Mouse (Mus musculus): ENCODE measurements at regions not wholly inside any gene's neighbourhood (a gene's known extent, or its start where the extent isn't known, plus 50 kb on each side); places are given as distances from the start of the nearest gene placed in this dataset.

DNA sequence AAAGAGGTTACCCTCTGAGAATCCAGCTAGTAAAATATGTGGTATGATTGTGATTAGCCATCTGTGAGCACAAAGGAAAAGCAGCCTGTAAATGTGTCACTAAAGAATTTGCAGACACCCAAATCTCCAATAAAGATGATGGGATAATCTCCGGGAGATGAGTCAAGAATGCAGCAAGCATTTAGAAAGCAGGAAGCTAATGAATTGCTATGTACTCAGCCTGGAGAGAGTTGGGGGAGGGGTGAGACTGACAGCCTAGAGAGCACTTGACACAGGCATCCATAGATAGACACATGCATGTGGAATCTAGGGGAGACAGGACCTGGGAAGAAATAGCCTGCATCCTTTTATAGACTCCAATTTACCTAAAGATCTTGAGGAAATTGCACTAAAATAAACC, 208.8 kb downstream of the Galc start:
- H3K36me3 ChIP-seq (replicated peaks; ENCODE audit: control insufficient read depth, insufficient read depth, low read depth, low read length), result no peaks in the 10 kb centered on the region
- no peak for ATAC-seq (replicated peaks; ENCODE audit: insufficient number of reproducible peaks, low FRiP score, low TSS enrichment, low read depth)
- DNase-seq (ENCODE audit: low spot score), result peak; percentile 36

DNA sequence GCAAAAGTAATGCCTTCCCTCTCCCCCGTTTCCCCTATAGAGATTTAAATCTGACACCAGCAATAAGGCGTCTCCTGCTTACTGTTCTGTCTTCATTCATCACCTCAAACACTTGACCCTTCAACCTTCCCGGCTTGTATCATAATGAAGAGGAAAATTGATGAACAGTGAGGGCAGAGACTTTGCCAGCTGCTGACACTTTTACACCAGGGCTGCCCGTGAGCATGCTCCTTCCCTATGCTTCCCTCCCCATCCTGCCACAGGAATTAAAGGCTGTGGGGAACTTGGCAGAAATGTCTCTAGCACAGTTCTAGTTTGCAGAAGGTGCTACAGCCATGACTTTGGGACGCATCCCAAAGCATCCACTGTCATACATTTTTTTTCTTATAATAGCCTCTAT, 209.2 kb downstream of the Galc start:
- no peaks in the 10 kb centered on the region for H3K9me3 ChIP-seq (replicated peaks; ENCODE audit: control insufficient read depth, low read length)
- H3K27me3 ChIP-seq (ENCODE audit: control insufficient read depth, insufficient read depth, low read length), result no peaks in the 10 kb centered on the region
- no peaks in the 10 kb centered on the region for H3K36me3 ChIP-seq (replicated peaks; ENCODE audit: control insufficient read depth, insufficient read depth, low read depth, low read length)
- DNase-seq (ENCODE audit: low spot score) (no peak), ATAC-seq (replicated peaks; ENCODE audit: insufficient number of reproducible peaks, low FRiP score, low TSS enrichment, low read depth) (no peak)
- H3K4me3 ChIP-seq (ENCODE audit: low read depth, low read length), result no peak overlapping the region
- H3K4me1 ChIP-seq (ENCODE audit: control insufficient read depth, insufficient read depth, low read length), result no peaks in the 10 kb centered on the region
- no peak overlapping the region for H3K27ac ChIP-seq (replicated peaks; ENCODE audit: low read depth, low read length)
- no peak overlapping the region for H3K9ac ChIP-seq (replicated peaks; ENCODE audit: low read length)
- WGBS, result 34% methylated on average over 5 of the region's 5 CpGs
- no peak overlapping the region for H3K4me2 ChIP-seq (ENCODE audit: low read depth, low read length)

More for the DNA sequence above, 208.8 kb downstream of the Galc start:
- no peaks in the 10 kb centered on the region for H3K27me3 ChIP-seq (ENCODE audit: control insufficient read depth, insufficient read depth, low read length)
- H3K4me2 ChIP-seq (ENCODE audit: low read depth, low read length), result no peak overlapping the region
- WGBS, result 33% methylated on average over 1 of the region's 1 CpGs
- H3K27ac ChIP-seq (replicated peaks; ENCODE audit: low read depth, low read length), result no peak overlapping the region
- H3K9me3 ChIP-seq (replicated peaks; ENCODE audit: control insufficient read depth, low read length), result no peaks in the 10 kb centered on the region
- H3K4me1 ChIP-seq (ENCODE audit: control insufficient read depth, insufficient read depth, low read length), result no peaks in the 10 kb centered on the region
- H3K4me3 ChIP-seq (ENCODE audit: low read depth, low read length), result no peak overlapping the region
- no peak overlapping the region for H3K9ac ChIP-seq (replicated peaks; ENCODE audit: low read length)

DNA sequence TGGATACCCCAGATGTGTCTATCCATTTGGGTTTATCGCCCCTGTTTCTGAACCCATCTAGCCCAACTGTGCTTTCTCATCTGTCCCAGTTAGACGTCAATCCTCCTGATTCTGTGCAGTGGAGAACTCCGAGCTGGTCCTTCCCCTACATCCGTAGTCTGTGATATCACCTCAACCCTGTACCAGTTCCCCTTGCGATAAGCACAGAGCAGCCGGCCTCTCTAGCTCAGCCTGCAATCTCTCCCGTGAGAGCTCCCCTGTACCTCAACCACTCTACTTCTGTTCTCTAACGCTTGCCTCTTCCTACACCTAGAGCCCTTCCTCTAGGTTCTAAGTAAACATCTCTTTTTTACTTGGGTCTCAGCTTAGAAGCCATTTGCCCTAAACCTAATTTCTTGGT, 211.5 kb downstream of the Galc start:
- H3K27ac ChIP-seq (replicated peaks; ENCODE audit: low read depth, low read length), result no peak overlapping the region
- no peak for ATAC-seq (replicated peaks; ENCODE audit: insufficient number of reproducible peaks, low FRiP score, low TSS enrichment, low read depth)
- no peak overlapping the region for H3K4me3 ChIP-seq (ENCODE audit: low read depth, low read length)
- WGBS, result 84% methylated on average over 8 of the region's 8 CpGs
- no peak for DNase-seq (ENCODE audit: low spot score)
- no peaks in the 10 kb centered on the region for H3K9me3 ChIP-seq (replicated peaks; ENCODE audit: control insufficient read depth, low read length)
- no peaks in the 10 kb centered on the region for H3K36me3 ChIP-seq (replicated peaks; ENCODE audit: control insufficient read depth, insufficient read depth, low read depth, low read length)
- no peak overlapping the region for H3K4me2 ChIP-seq (ENCODE audit: low read depth, low read length)
- H3K9ac ChIP-seq (replicated peaks; ENCODE audit: low read length), result no peak overlapping the region
- H3K4me1 ChIP-seq (ENCODE audit: control insufficient read depth, insufficient read depth, low read length), result no peaks in the 10 kb centered on the region
- no peaks in the 10 kb centered on the region for H3K27me3 ChIP-seq (ENCODE audit: control insufficient read depth, insufficient read depth, low read length)

DNA sequence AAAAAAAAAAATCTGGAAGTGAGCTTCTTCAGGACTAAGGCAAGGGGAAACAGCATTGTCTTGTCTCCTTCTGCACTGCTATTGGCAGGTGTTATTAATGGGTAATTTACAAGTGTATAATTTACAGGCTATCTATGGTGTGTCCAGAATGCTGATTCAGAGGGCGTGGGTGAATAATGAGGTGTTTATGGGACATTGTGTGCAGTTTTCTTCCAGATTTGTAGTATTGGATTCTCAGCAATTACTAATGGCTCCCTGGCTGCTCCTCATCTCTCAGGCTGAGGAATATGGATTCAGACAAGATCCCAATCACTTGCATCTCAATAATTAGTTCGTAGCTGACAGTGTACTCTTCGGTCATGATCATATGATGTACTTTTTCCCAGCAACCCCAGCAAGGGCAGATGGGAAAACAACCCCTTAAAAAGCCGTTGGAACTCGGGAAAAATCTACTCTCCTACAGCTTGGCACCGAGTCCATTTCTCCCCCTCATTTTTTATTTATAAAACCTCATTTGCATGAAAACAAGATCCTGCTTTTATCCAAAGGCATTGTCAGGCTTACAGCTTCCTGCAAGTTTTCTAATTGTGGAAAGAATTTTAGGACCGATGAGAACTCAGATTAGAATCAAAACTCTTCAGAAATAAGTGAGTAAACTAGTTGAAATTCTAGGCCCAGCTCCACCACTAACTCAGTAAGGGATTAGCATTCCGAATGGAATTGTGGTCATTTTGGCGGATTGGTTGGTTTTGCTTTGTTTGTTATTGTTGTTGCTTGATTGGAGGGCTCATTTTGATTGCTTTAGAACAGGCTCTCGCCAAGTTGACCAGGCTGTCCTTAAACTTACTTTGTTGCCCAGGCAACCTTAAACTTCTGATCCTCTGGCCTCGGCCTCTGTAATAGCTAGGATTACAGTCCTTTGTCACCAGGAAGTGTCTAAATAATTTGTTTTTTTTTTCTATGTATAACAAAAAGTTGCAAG, 212.5 kb downstream of the Galc start:
- no peaks in the 10 kb centered on the region for H3K36me3 ChIP-seq (replicated peaks; ENCODE audit: control insufficient read depth, insufficient read depth, low read depth, low read length)
- no peaks in the 10 kb centered on the region for H3K9me3 ChIP-seq (replicated peaks; ENCODE audit: control insufficient read depth, low read length)
- no peak overlapping the region for H3K9ac ChIP-seq (replicated peaks; ENCODE audit: low read length)
- H3K4me1 ChIP-seq (ENCODE audit: control insufficient read depth, insufficient read depth, low read length), result no peaks in the 10 kb centered on the region
- no peak overlapping the region for H3K27ac ChIP-seq (replicated peaks; ENCODE audit: low read depth, low read length)
- no peaks in the 10 kb centered on the region for H3K27me3 ChIP-seq (ENCODE audit: control insufficient read depth, insufficient read depth, low read length)
- no peak overlapping the region for H3K4me2 ChIP-seq (ENCODE audit: low read depth, low read length)
- WGBS, result 76% methylated on average over 11 of the region's 11 CpGs
- ATAC-seq (replicated peaks; ENCODE audit: insufficient number of reproducible peaks, low FRiP score, low TSS enrichment, low read depth), result no peak
- no peak overlapping the region for H3K4me3 ChIP-seq (ENCODE audit: low read depth, low read length)
- peak; percentile 21 for DNase-seq (ENCODE audit: low spot score)

DNA sequence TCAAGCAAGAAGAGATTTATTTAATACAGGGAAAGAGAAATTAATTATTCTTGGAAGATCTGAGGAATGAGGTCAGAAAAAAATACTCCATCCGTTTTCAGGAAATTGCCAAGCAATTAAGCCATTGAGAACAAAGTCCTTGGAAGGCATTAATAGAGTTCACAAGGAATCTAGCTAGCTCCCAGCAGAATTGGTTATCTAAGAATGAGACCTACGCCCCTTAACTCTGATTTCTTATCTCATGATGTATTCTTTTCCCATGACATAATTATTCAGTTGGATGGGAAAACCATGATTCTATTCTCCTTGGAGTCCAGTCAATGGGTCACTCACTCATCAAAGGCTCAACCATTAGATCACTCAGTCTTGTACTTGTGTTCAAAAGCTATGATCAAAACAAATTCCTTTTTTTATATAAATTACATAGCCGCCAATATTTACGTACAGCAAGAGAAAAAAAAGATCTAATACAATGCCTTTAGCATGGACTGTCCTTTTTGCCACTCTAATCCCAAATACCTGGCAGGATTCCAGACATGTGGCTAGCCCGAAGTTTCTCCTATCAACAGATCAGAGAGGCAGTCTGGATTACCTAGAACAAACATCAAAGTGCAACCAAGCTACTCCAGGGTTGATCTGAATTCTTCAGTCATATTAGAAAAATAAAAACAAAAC, 213.3 kb downstream of the Galc start:
- Histone ChIP-seq H3K4me2 (ENCODE audit: low read depth, low read length) (no peak overlapping the region), H3K27ac (replicated peaks; ENCODE audit: low read depth, low read length) (no peak overlapping the region), H3K4me3 (ENCODE audit: low read depth, low read length) (no peak overlapping the region), H3K4me1 (ENCODE audit: control insufficient read depth, insufficient read depth, low read length) (no peaks in the 10 kb centered on the region), H3K9me3 (replicated peaks; ENCODE audit: control insufficient read depth, low read length) (no peaks in the 10 kb centered on the region), H3K27me3 (ENCODE audit: control insufficient read depth, insufficient read depth, low read length) (no peaks in the 10 kb centered on the region), H3K36me3 (replicated peaks; ENCODE audit: control insufficient read depth, insufficient read depth, low read depth, low read length) (no peaks in the 10 kb centered on the region), H3K9ac (replicated peaks; ENCODE audit: low read length) (no peak overlapping the region)
- no peak for DNase-seq (ENCODE audit: low spot score)
- 78% methylated on average over 5 of the region's 5 CpGs for WGBS
- ATAC-seq (replicated peaks; ENCODE audit: insufficient number of reproducible peaks, low FRiP score, low TSS enrichment, low read depth), result no peak

DNA sequence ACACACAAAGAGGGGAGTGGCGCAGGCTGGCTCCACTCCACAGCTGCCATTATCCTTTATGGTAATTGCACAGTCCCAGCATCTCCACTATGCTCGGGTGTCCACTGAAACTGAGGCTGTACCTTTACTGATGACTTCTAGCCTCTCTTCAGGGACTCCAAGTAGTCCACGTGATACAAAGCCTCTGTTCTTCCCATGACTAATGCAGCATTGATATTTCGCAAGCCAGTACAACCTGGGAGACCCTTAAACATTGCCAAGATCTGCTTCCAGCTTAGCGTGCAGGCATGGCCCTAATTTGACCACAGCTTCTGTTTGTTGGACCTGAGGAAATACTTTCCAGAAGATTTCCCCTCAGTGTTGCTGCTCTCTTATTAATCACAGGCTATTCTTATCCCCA, 215.8 kb downstream of the Galc start:
- ATAC-seq (replicated peaks; ENCODE audit: insufficient number of reproducible peaks, low FRiP score, low TSS enrichment, low read depth), result no peak
- no peak overlapping the region for H3K4me2 ChIP-seq (ENCODE audit: low read depth, low read length)
- H3K27me3 ChIP-seq (ENCODE audit: control insufficient read depth, insufficient read depth, low read length), result no peaks in the 10 kb centered on the region
- H3K9me3 ChIP-seq (replicated peaks; ENCODE audit: control insufficient read depth, low read length), result no peaks in the 10 kb centered on the region
- H3K4me1 ChIP-seq (ENCODE audit: control insufficient read depth, insufficient read depth, low read length), result no peaks in the 10 kb centered on the region
- H3K27ac ChIP-seq (replicated peaks; ENCODE audit: low read depth, low read length), result no peak overlapping the region
- H3K9ac ChIP-seq (replicated peaks; ENCODE audit: low read length), result no peak overlapping the region
- no peak for DNase-seq (ENCODE audit: low spot score)
- WGBS, result 84% methylated on average over 5 of the region's 5 CpGs
- H3K36me3 ChIP-seq (replicated peaks; ENCODE audit: control insufficient read depth, insufficient read depth, low read depth, low read length), result no peaks in the 10 kb centered on the region
- H3K4me3 ChIP-seq (ENCODE audit: low read depth, low read length), result no peak overlapping the region

DNA sequence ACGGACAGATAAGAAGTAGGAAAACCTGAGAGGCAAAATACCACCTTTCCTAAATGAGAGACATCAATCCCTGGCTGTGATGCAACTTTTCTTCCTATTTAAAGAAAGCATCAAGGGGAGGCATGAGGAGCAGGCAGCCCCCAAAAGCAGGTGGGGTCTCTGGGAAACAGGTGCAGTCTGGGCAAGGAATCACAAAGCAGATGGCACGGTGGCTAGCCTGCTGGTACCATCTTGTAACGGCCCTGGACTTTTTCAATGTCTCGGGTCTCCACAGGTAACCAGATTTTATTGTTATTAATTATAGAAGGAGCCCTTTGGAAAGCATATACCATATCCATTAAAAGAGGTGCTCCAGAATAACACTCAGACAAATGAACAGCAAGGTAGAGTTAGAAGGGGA, 219.6 kb downstream of the Galc start:
- Histone ChIP-seq H3K36me3 (replicated peaks; ENCODE audit: control insufficient read depth, insufficient read depth, low read depth, low read length) (no peaks in the 10 kb centered on the region), H3K9me3 (replicated peaks; ENCODE audit: control insufficient read depth, low read length) (no peaks in the 10 kb centered on the region), H3K27me3 (ENCODE audit: control insufficient read depth, insufficient read depth, low read length) (no peaks in the 10 kb centered on the region), H3K27ac (replicated peaks; ENCODE audit: low read depth, low read length) (no peak overlapping the region), H3K4me2 (ENCODE audit: low read depth, low read length) (no peak overlapping the region), H3K4me3 (ENCODE audit: low read depth, low read length) (no peak overlapping the region), H3K9ac (replicated peaks; ENCODE audit: low read length) (no peak overlapping the region), H3K4me1 (ENCODE audit: control insufficient read depth, insufficient read depth, low read length) (no peaks in the 10 kb centered on the region)
- DNase-seq (ENCODE audit: low spot score) (no peak), ATAC-seq (replicated peaks; ENCODE audit: insufficient number of reproducible peaks, low FRiP score, low TSS enrichment, low read depth) (no peak)
- WGBS, result 90% methylated on average over 4 of the region's 4 CpGs

DNA sequence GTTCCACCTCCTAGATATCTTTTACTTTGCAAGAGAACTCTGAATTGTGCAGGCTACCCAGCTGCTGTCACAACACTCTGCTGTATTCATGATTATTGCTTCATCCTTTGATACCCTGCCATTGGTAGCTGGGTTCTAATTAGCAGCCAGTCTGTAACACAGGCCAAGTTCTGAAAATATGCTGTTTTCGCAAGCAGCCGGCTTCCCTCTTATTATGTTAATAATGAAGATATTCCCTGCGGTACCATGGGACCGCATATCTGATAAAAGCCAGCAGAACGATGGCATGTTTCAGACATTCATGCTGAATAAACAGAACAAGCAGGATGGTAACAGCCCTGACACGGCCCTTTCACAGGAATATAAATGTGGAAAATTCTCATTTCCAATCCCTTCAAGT, 235.6 kb downstream of the Galc start:
- 80% methylated on average over 6 of the region's 6 CpGs for WGBS
- no peak for ATAC-seq (replicated peaks; ENCODE audit: insufficient number of reproducible peaks, low FRiP score, low TSS enrichment, low read depth)
- Histone ChIP-seq H3K4me1 (ENCODE audit: control insufficient read depth, insufficient read depth, low read length) (no peaks in the 10 kb centered on the region), H3K9ac (replicated peaks; ENCODE audit: low read length) (no peak overlapping the region), H3K9me3 (replicated peaks; ENCODE audit: control insufficient read depth, low read length) (no peaks in the 10 kb centered on the region), H3K36me3 (replicated peaks; ENCODE audit: control insufficient read depth, insufficient read depth, low read depth, low read length) (no peaks in the 10 kb centered on the region), H3K27me3 (ENCODE audit: control insufficient read depth, insufficient read depth, low read length) (no peaks in the 10 kb centered on the region), H3K4me3 (ENCODE audit: low read depth, low read length) (no peak overlapping the region), H3K4me2 (ENCODE audit: low read depth, low read length) (no peak overlapping the region), H3K27ac (replicated peaks; ENCODE audit: low read depth, low read length) (no peak overlapping the region)
- no peak for DNase-seq (ENCODE audit: low spot score)

All from embryonic facial prominence, embryonic 11.5 days (tissue).